Mouse (Mus musculus) layer of hippocampus, adult 8-10 months (tissue): ENCODE results near the gene Cdh20. TPM values are rescaled to one million over a fixed set of nuclear protein-coding genes. Genes with fewer than 3 reads are reported as not detected.

Experiments used
- DNase-seq, 2 experiments: peaks; one replicate each; pipeline ENCODE4 v3.0.0; 2022; ENCODE audit warnings: low spot score in 2 of 2
- total RNA-seq, 4 experiments: library from RNA; stranded (reverse); gene quantifications; 2 replicates each; pipeline ENCODE4 v1.2.4; 2022

Cdh20 gene
- total RNA-seq, 4 experiments from 2014 or later: 14.1 to 17.7 (median 16.0) TPM

- DNase-seq: no peak
Measured at GRCm38 (mm10) chr1:105012616-105013015, 244.3 kb downstream of the Cdh20 start.

GRCm38 (mm10) chr1:105013291-105013690, 245.0 kb downstream of the Cdh20 start:
- no peak for DNase-seq

- no peak for DNase-seq
Measured at GRCm38 (mm10) chr1:105041668-105042067, 273.3 kb downstream of the Cdh20 start.
